Mouse (Mus musculus): ENCODE results near the gene Hk2. TPM values are rescaled to one million over a fixed set of nuclear protein-coding genes. Genes with fewer than 3 reads are reported as not detected.
A peak's percentile ranks its signal among the peaks of the same experiment; 100 is the strongest.

Gene Hk2
- total RNA-seq, 1 experiment from 2014 or later: 87.9 TPM

GRCm38 (mm10) chr6:82740868-82741517, 33.3 kb downstream of the Hk2 start:
- DNase-seq: peak; percentile 45

- DNase-seq: no peak
Measured at GRCm38 (mm10) chr6:82740269-82740668, 34.0 kb downstream of the Hk2 start.

GRCm38 (mm10) chr6:82737634-82738540, 36.4 kb downstream of the Hk2 start:
- no peak for DNase-seq

- DNase-seq: no peak
Measured at GRCm38 (mm10) chr6:82736626-82737600, 37.3 kb downstream of the Hk2 start.

GRCm38 (mm10) chr6:82735347-82735746, 38.9 kb downstream of the Hk2 start:
- no peak for DNase-seq

- DNase-seq: no peak
Measured at GRCm38 (mm10) chr6:82728635-82729034, 45.6 kb downstream of the Hk2 start.

- no peak for DNase-seq
Measured at GRCm38 (mm10) chr6:82727206-82727605, 47.0 kb downstream of the Hk2 start.

GRCm38 (mm10) chr6:82723321-82723720, 50.9 kb downstream of the Hk2 start:
- DNase-seq: no peak

- no peak for DNase-seq
Measured at GRCm38 (mm10) chr6:82716126-82716525, 58.1 kb downstream of the Hk2 start.

- no peak for DNase-seq
Measured at GRCm38 (mm10) chr6:82715653-82716052, 58.6 kb downstream of the Hk2 start.

GRCm38 (mm10) chr6:82715253-82715652, 59.0 kb downstream of the Hk2 start:
- no peak for DNase-seq

- DNase-seq: no peak
Measured at GRCm38 (mm10) chr6:82714841-82715240, 59.4 kb downstream of the Hk2 start.

- DNase-seq: peak; percentile 76
Measured at GRCm38 (mm10) chr6:82714243-82714642, 60.0 kb downstream of the Hk2 start.

- DNase-seq: no peak
Measured at GRCm38 (mm10) chr6:82707742-82708141, 66.5 kb downstream of the Hk2 start.

GRCm38 (mm10) chr6:82707241-82707640, 67.0 kb downstream of the Hk2 start:
- no peak for DNase-seq

GRCm38 (mm10) chr6:82705221-82705620, 69.0 kb downstream of the Hk2 start, which contains the start of gene Pole4:
Gene Pole4, minus strand, starts transcription at chr6:82705365.
- no peak for DNase-seq

GRCm38 (mm10) chr6:82703710-82704109, 70.5 kb downstream of the Hk2 start:
- no peak for DNase-seq

GRCm38 (mm10) chr6:82702593-82703017, 71.6 kb downstream of the Hk2 start:
- peak; percentile 94 for DNase-seq

- no peak for DNase-seq
Measured at GRCm38 (mm10) chr6:82701296-82701695, 73.0 kb downstream of the Hk2 start.

- no peak for DNase-seq
Measured at GRCm38 (mm10) chr6:82699831-82700230, 74.4 kb downstream of the Hk2 start.

- DNase-seq: no peak
Measured at GRCm38 (mm10) chr6:82696736-82697135, 77.5 kb downstream of the Hk2 start.

GRCm38 (mm10) chr6:82694668-82695067, 79.6 kb downstream of the Hk2 start:
- no peak for DNase-seq

Measured in adrenal gland, postnatal 25 days (tissue).